Mouse (Mus musculus) gastrocnemius, adult 8-10 months (tissue): ENCODE measurements at regions not wholly inside any gene's neighbourhood (a gene's known extent, or its start where the extent isn't known, plus 50 kb on each side); places are given as distances from the start of the nearest gene placed in this dataset.

Source experiments
- DNase-seq, 2 experiments: peaks; one replicate each; pipeline ENCODE4 v3.0.0; 2022; ENCODE audit warnings: low spot score in 2 of 2

DNA sequence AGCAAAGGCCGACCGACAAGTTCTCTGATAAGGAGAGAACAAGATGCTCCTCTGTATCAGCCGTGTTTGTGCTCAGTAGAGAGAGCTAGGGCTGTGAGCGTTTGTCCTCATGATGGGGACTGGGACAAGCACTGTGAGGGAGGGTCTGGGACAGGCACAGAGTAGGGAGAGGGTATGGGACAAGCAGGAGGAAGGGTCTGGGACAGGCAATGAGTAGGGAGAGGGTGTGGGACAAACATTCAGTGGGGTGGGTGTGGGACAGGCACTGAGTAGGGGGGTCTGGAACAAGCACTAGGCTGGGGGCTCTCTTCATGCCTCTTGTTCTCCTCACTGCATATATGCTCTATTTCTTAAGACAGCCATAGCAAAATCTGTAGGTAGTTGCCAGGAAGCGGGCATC lies 70.2 kb upstream of the Plcl2 start:
- DNase-seq = no peak

- DNase-seq = peak; percentile 10 to 17
These were observed 69.8 kb upstream of the Plcl2 start for GRCm38 (mm10) chr17:50439365-50439764.

- no peak for DNase-seq
These were observed 67.1 kb upstream of the Plcl2 start for GRCm38 (mm10) chr17:50442062-50442461.

GRCm38 (mm10) chr17:50442905-50443304 lies 66.3 kb upstream of the Plcl2 start:
- DNase-seq = no peak

- DNase-seq = no peak
These were observed 65.7 kb upstream of the Plcl2 start for GRCm38 (mm10) chr17:50443376-50444022.

DNA sequence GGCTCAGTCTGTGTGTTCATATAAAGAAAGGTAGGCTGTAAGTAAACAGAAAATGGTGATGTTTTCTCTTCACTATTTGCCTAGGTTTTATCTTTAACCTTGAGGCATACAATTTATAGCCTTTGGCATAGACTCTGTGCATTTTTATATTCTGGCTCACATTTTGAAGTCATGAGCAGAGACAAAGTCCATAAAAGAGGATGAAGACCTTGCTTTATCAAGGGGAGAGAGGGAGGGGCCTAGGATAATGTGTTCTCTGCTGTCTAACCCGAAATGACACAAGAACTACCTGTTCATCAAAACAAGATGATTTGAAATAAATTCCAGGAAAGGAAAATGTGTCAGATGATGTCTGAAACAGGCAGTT lies 65.2 kb upstream of the Plcl2 start:
- DNase-seq = no peak

GRCm38 (mm10) chr17:50448693-50449092 lies 60.5 kb upstream of the Plcl2 start:
- DNase-seq = no peak

DNA sequence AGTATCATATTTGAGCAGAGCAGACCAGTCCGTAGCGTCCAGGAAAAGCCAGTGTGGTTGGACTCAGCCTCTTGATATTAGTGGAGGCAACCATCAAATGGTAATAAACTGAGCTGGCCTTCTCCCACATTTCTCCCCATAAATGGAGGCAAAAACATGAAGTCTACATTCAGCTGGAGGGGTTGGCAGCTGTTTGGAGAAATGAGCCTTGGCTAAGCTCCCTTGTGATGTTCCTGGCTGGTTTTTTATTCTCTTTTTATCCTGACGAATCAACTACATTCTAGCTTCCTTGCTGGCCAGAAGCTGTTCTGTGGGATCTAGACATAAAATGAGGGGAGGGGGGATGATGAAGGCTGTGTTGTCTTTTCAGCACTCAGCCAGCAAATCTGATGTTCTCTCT lies 57.6 kb upstream of the Plcl2 start:
- peak in 1 of 2 experiments; percentile 5 for DNase-seq

DNA sequence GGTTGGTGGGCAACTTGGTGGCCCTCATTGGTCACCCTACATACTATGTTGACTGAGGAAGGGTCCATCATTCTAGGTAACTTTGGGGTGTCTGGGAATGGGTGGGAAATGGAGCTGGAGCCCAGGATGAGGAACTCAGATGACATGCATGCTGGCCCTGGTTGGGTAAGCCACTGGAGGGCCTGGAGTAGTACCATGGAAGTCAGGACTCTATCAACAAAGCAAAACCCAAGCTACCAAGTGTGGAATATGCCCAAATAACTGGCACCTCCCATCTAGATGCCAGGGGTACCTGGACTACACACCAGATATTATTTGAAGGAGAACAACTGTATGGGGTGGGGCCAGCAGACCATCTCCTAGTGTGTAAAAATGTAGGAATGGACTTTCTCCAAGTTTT lies 55.7 kb upstream of the Plcl2 start:
- DNase-seq = no peak

- DNase-seq = no peak
These were observed 55.2 kb upstream of the Plcl2 start for GRCm38 (mm10) chr17:50453956-50454355.

- DNase-seq = no peak
These were observed 54.3 kb upstream of the Plcl2 start for GRCm38 (mm10) chr17:50454917-50455316.

DNA sequence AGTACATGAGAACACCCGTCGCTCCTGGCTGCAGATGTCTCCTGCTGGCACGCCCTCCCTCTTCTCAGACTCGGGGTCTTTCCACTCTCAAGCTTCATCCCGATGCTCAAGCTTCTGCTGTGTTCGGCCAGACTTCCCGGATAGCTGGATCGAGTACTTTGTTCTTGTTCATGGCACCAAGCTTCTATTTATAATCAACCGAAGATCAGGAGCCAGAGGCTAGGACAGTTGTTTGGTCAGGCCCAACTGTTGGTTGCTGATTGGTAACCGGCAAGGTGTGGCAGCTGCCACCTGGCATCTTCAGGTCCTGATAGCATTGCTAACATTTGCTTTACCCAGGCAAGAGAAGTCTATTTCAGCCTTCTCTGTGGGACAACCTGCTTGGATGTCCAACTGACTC lies 53.5 kb upstream of the Plcl2 start:
- DNase-seq = no peak

- no peak for DNase-seq
These were observed 52.0 kb upstream of the Plcl2 start for GRCm38 (mm10) chr17:50457053-50457697.

- no peak for DNase-seq
These were observed 51.0 kb upstream of the Plcl2 start for GRCm38 (mm10) chr17:50458232-50458631.
